Mouse (Mus musculus): ENCODE data around the gene Nusap1. TPM values are rescaled to one million over a fixed set of nuclear protein-coding genes. Genes with fewer than 3 reads are reported as not detected.

The Nusap1 gene
- total RNA-seq (2021) = under 1 TPM; 0.88 to 0.97 TPM
- long read RNA-seq, experiment 1, partial matches to known transcripts = 0 of 1 reads
- long read RNA-seq, experiment 1, other reads (novel, unspliced or antisense) = 1 of 1 reads
- long read RNA-seq, experiment 2, partial matches to known transcripts = 0 of 4 reads
- long read RNA-seq, experiment 2, other reads (novel, unspliced or antisense) = 4 of 4 reads

DNA sequence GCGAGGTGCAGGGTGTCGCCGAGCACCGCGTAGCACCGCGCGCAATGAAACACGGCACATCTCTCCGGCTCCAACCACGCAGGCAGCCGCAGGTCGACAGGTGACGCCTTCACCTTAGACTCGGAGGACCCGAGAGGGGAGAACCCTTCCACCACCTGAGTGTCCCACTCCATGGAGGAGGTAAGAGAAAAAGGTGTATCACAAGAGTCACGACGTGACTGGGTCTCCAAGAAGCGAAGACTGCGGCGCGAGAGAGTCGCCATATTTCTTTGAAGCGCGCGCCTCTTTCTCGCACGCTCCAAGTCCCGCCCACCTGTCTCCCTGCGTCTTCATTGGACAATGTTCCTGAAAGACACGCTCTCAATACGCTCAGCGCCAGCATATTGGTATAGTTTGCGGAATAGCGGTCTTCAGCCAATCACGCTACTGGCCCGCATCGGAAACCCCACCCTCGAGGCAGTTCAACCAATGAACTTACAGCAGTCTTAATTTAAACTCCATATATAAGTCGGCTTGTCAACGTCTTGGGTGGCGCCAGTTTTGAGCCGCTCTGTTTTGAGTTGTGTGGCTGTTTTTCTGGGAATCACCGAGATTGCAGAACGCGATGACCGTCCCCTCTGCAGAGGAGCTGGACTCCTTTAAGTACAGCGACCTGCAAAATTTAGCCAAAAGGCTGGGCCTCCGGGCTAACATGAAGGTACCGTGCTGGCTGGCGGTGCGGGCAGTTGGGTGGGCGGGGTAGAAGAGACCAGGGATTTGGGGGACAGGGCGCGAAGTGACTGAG lies at the start of gene Nusap1, which contains the start of gene Oip5:
Gene Nusap1 (plus strand): TSS at position 100 of the 784 bp plus-strand sequence.
Gene Oip5 (minus strand): TSS at position 271 of the 784 bp plus-strand sequence.
- DNase-seq (ENCODE audit: low spot score in 2 of 2) = peak; percentile 86 to 94
- Histone ChIP-seq H3K4me3 (peak within 1 kb of the TSS; percentile 88), H3K27ac (no peak within 1 kb of the TSS)
- TF ChIP-seq CTCF (conservative IDR thresholded peaks at IDR 0.05) = no peak; the same call in 1 of the 2 replicates

DNA sequence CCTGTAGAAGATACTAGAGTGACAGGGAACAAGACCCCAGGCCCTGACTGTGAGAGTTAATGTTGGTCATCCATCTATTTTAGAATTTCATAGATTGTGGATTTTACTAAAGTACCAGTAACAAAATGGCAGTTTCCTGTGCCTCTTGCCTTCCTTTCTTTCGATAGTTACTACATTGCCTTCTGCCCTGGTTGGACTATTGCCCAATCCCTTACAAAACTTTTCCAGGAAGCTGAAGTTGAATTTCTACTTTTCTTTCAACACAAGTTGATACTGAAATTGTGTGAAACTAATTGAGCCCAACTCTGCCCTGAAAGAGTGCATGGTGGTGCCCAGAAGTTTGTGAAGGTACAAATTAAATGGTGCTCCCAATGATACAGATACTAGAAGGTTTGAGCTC lies 45.6 kb upstream of the Nusap1 start:
- no peak for TF ChIP-seq CTCF (conservative IDR thresholded peaks at IDR 0.05)
- Histone ChIP-seq H3K27ac (no peak overlapping the region), H3K4me3 (no peak overlapping the region)
- DNase-seq (ENCODE audit: low spot score in 2 of 2) = no peak

DNA sequence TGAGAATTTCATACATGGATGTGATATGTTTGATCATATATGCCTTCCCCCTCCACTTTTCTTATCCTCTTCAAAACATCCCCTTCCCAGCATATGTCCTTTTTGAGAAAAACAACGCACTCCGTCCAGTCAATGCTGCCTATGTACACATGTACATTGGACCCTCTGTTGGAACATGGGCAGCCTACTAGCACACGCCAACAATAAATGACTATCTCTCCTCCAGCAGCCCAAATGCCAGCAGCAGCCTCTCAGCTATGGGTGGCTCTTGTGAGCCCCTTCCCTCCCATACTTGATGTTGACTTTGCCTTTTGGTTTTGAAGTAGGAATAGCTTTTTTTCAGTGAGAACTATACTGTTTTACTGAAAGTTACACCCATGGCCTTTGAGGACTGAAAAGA lies 36.5 kb upstream of the Nusap1 start:
- no peak for TF ChIP-seq CTCF (conservative IDR thresholded peaks at IDR 0.05)
- Histone ChIP-seq H3K27ac (no peak overlapping the region), H3K4me3 (no peak overlapping the region)
- no peak for DNase-seq (ENCODE audit: low spot score in 2 of 2)

DNA sequence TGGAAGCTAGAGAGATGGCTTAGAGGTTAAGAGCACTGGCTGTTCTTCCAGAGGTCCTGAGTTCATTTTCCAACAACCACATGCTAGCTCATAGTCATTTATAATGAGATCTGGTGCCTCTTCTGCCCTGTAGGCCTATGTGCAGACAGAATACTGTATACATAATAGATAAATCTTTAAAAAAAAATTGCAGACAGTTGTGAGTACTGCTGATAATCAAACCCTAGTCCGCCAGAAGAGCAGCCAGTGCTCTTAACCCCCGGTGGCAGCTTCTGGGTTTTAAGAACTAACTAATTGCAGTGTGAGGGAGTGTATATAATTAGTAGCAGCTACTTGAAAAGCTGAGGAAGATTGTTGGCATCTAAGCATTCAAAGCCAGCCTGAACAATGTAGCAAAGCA lies 34.7 kb upstream of the Nusap1 start:
- TF ChIP-seq CTCF (conservative IDR thresholded peaks at IDR 0.05) = no peak
- Histone ChIP-seq H3K4me3 (no peak overlapping the region), H3K27ac (no peak overlapping the region)
- DNase-seq (ENCODE audit: low spot score in 2 of 2) = no peak

DNA sequence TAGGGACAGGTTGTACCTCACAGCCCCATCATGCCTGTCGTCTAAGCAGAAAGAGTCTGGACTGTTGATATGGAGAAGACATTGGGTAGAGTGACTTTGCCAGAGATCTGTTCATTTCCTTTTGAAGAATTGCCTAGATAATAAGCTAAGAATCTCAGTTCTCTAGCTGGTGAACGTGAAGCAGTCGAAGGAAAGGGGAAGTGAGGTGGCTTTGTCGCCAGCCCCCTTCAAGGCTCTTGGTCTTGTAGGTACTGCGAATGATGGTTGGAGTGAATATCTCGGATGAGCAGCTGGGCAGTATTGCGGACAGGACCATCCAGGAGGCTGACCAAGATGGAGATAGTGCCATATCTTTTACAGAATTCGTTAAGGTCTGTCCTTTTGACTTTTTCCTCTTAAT lies 33.8 kb upstream of the Nusap1 start:
- no peak for DNase-seq (ENCODE audit: low spot score in 2 of 2)
- Histone ChIP-seq H3K27ac (no peak overlapping the region), H3K4me3 (no peak overlapping the region)
- TF ChIP-seq CTCF (conservative IDR thresholded peaks at IDR 0.05) = no peak

DNA sequence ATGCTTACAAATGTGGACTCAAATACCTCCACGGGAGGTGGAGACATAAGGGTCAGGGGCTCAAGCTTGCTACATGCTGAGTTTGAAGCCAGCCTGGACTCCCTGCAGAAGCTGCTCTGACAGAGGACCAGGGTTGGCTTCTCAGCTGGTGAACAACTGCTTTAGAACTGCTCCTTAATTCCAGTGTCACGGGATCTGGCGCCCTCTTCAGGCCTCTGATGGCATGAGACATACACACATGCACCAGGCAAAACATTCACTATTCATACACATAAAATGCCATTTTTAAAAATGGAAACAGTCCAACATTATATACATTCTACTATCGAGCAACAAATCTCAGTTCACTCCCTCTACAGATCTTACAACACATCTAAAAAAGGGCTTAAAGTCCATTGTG lies 30.7 kb upstream of the Nusap1 start:
- peak; percentile 81 for TF ChIP-seq CTCF (conservative IDR thresholded peaks at IDR 0.05)
- H3K27ac ChIP-seq = no peak overlapping the region
- DNase-seq (ENCODE audit: low spot score in 2 of 2) = peak in 1 of 2 experiments; percentile 27
- no peak overlapping the region for H3K4me3 ChIP-seq

DNA sequence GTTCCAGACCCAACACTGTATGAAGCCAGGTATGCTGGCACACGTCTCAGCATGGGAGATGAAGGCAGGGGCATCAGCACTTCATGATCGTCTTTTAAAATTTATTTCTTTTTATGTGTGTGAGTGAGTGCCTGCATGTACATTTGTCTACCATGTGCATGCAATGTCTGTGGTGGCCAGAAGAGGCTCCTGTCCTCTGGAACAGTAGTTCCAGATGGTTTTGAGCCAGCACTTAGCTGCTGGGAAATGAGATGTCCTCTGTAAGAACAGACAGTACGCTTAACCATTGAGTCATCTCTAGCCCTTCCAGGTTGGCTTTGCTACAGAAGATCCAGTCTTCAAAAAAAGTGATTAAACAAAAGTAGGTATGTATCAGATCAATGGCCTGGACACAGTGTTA lies 26.9 kb upstream of the Nusap1 start:
- no peak for DNase-seq (ENCODE audit: low spot score in 2 of 2)
- H3K27ac ChIP-seq = no peak overlapping the region
- TF ChIP-seq CTCF (conservative IDR thresholded peaks at IDR 0.05) = peak; percentile 54
- no peak overlapping the region for H3K4me3 ChIP-seq

DNA sequence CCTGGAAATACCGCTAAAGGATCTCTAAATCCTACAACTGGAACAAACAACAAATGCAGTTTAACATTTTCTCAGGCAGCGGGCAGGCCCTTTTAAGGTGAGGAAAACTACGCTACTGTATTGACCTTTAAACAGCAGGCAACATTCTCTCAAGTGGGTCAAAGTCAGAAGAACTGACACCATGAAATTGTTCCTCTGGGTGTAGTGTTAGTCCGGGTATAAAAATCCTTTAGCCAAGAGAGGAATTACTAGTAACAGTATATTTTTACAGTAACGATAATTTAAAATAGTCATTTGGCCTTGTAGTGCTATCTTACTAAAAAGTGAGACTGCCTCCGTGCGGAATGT lies 24.4 kb upstream of the Nusap1 start:
- DNase-seq (ENCODE audit: low spot score in 2 of 2) = no peak
- TF ChIP-seq CTCF (conservative IDR thresholded peaks at IDR 0.05) = no peak
- peak overlapping the region; percentile 78 for H3K4me3 ChIP-seq
- H3K27ac ChIP-seq = peak overlapping the region; percentile 96

DNA sequence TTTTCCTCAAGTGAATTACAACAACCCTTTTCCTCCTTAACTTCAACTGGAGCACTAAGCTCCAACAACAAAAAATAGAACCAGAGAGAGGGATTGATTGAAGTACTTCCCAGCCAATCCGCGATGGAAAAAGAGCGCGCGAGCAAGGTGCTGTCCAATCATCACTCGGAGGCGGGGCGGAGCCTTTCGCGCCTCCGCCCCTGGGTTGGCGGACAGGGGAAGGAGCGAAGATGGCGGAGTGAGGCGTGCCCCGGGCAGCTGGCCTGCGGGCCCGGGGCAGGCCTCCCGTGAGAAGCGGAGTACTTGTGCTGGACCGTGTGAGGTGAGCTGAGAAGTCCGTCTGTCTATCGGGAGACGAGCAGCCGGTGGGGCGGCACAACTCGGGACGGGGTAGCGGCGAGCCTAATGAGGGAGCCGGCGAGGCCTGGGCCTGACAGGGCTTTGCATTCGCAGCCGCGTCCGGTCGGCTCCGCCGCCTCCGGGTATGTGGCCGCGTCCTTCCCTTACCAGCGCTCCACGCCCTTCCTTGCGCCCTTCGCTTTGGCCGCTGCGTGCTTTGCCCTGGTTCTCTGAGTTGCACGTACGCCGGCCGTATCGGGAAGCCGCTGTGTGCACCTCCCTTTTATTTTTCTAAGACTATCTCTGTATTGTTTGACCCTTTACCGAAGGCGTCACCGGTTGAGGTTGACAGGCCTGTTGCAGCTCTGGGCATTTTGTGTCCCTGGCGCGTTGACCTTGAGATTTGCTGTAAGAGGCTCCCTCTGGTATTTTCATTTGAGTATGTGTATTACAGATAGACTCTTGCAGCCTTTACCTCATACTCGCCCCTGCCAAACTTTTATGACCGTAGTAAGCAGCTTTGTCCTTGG lies 23.8 kb upstream of the Nusap1 start:
- 0 out of 2 replicates have a peak, but pooled peaks have one; percentile 15 for TF ChIP-seq CTCF (conservative IDR thresholded peaks at IDR 0.05)
- Histone ChIP-seq H3K4me3 (peak overlapping the region; percentile 78), H3K27ac (peak overlapping the region; percentile 96)
- DNase-seq (ENCODE audit: low spot score in 2 of 2) = peak; percentile 95 to 96

DNA sequence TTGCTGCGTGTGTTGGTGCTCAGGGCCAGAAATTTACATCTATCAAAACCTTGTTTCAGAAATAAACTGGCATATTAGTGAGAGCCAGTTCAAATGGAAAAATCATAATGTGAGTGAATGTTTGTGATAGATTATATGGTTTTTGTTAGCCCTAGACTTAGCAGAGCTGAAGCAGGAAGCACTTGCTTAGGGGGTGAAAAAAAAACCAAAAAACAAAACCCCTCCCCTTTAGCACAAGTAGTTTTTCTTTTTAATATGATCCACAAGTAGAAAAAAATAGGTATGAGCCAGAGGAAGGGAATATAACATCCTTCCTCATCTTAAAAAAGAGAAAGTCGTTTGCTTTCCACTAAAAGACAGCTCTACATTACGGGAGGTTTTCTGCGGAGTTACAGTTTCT lies 22.8 kb upstream of the Nusap1 start:
- no peak for TF ChIP-seq CTCF (conservative IDR thresholded peaks at IDR 0.05)
- no peak for DNase-seq (ENCODE audit: low spot score in 2 of 2)
- Histone ChIP-seq H3K4me3 (peak overlapping the region; percentile 78), H3K27ac (peak overlapping the region; percentile 96)

DNA sequence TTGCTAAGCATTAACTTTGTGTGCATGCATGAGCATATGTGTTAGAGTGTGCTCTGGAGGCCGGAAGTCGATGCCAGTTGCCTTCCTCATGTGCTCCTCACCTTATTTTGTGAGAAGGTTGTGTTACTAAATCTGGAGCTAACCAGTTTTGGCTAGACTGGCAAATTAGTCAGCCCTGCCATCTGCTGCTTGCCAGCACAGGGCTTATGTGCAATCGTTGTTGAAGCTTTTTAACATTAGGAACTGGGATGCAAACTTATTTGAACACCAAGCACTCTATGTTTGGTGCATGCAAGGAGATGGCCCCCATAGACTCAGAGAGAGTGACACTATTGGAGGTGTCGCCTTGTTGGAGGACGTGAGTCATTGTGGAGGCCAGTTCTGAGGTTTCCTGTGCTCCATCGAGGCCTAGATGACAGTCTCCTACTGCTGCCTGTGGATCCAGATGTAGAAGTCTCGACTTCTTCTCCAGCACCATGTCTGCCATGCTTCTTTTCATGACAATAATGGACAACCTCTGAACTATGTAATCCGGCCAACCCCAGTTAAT lies 21.2 kb upstream of the Nusap1 start:
- DNase-seq (ENCODE audit: low spot score in 2 of 2) = peak; percentile 46 to 65
- Histone ChIP-seq H3K27ac (peak overlapping the region; percentile 96), H3K4me3 (no peak overlapping the region)
- TF ChIP-seq CTCF (conservative IDR thresholded peaks at IDR 0.05) = no peak

DNA sequence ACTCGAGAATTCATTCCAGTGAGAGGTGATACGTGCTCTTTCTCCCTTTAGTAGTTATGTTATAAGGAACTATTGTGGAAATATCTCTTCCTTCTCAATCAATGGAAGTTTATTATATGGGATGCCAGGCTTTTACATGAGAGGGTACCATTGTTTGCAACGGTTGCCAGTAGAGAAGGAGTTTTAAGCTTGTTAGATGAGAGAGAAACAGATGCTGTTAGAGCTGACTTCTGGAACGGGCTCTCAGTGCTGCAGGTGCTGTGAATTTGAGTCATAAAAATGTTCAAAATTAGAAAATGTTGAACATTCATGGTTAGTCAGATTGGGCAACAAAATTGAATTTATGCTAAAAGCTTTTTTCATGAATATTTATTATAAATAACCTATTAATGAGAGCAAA lies 17.1 kb upstream of the Nusap1 start:
- TF ChIP-seq CTCF (conservative IDR thresholded peaks at IDR 0.05) = no peak
- DNase-seq (ENCODE audit: low spot score in 2 of 2) = peak; percentile 34 to 59
- H3K4me3 ChIP-seq = peak overlapping the region; percentile 17; the same call in 1 of the 2 replicates
- peak overlapping the region; percentile 75 for H3K27ac ChIP-seq

DNA sequence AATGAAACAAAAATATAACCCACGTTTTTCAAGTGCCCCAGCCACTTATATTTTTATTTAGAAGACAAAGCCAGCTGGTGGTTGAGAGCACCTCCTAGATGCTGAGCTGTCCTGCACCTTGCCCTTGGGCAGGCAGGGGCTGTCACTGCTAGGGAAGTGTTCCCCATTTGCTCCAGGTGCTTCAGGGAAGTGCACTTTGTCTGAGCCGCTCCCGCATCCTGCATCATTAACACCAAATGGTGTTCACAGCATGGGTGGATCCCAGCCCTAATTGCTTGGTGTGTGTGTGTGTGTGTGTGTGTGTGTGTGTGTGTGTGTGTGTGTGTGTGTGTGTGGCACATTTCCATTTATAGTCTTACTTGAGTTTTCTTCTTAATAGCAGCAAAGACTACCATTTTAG lies 16.5 kb upstream of the Nusap1 start:
- DNase-seq (ENCODE audit: low spot score in 2 of 2) = peak in 1 of 2 experiments; percentile 15
- Histone ChIP-seq H3K4me3 (peak overlapping the region; percentile 17; the same call in 1 of the 2 replicates), H3K27ac (peak overlapping the region; percentile 75)

Measured in layer of hippocampus, adult 2 months (tissue).